ENCODE assay signal across 8 mouse cellular contexts in the genomic region with DNA sequence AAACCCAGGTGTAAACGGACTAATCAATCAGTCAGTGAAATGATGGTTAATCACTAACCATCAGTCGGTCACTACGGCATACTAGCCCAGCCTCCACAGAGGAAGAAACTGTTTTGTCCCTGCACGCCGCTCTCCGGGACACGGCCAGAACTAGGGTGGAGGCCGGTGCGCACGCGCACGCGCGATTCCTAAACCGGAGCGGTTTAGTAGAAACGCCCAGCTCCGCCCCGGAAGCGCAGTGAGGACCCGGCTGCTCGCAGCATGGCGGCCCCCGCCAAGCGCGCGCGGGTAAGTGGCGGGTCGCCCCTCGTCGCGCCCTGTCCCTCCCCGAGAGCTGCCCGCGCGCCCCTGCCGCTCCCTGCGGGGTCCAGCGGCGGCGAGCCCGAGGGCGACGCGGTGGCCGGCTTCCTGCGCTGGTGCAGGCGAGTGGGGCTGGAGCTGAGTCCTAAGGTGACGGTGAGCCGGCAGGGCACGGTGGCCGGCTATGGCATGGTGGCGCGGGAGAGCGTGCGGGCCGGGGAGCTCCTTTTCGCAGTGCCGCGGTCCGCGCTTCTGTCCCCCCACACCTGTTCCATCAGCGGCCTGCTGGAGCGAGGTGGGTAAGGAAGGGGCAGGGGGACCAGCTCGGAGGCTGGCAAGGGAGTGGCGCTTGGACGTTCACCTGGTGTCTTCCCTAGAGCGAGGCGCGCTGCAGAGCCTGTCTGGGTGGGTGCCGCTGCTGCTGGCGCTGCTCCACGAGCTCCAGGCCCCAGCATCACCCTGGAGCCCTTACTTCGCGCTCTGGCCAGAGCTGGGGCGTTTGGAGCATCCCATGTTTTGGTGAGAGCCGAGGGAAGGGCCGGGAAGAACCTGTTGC. TPM values are rescaled to one million over a fixed set of nuclear protein-coding genes. Genes with fewer than 3 reads are reported as not detected.
A peak's percentile ranks its signal among the peaks of the same experiment; 100 is the strongest.
DNase-seq lines count a peak whose midpoint lies in the region; ATAC-seq and TF ChIP-seq lines count a peak whose summit lies in the region.

Gene Setd6, plus strand, starts transcription at position 206 of the 856 bp plus-strand sequence.

- peaks cover 7 to 32% of the 10 kb centered on the region in 2 experiments for H3K4me1 ChIP-seq in CH12.LX (ENCODE audit: control insufficient read depth in 1 of 2, insufficient read depth in 2 of 2)
- H3K4me1 ChIP-seq in heart, embryonic 13.5 days = peaks cover 23% of the 10 kb centered on the region
- peaks cover 29% of the 10 kb centered on the region for H3K4me1 ChIP-seq in liver, embryonic 16.5 days (ENCODE audit: control insufficient read depth, low read depth, low read length)
- H3K4me1 ChIP-seq in neural tube, embryonic 12.5 days = peaks cover 18% of the 10 kb centered on the region
- peaks cover 4% of the 10 kb centered on the region for H3K4me1 ChIP-seq in testis, adult 2 months (ENCODE audit: control insufficient read depth, insufficient read depth, low read length)

- WGBS in heart, embryonic 13.5 days = under 1% methylated on average over 79 of the region's 79 CpGs
- under 1% methylated on average over 79 of the region's 79 CpGs for WGBS in liver, embryonic 16.5 days (ENCODE audit: insufficient replicate concordance)
- WGBS in neural tube, embryonic 12.5 days = under 1% methylated on average over 79 of the region's 79 CpGs

- TF ChIP-seq RAD21 in CH12.LX (IDR thresholded peaks at IDR 0.05; ENCODE audit: low read depth, low read length) = no peak

- dilution Hi-C loops in CH12.LX (cut with MboI; ENCODE audit: extremely low pct_ligation_motif_present, extremely low pct_unique_long_range_greater_than_20kb, low sequenced_read_pairs) = no loop called here

- peak; percentile 54; the same call in 1 of the 2 replicates for ATAC-seq in heart, embryonic 13.5 days (ENCODE audit: extremely low read depth, insufficient number of reproducible peaks, low FRiP score, low TSS enrichment)
- peak; percentile 89 for ATAC-seq in liver, embryonic 16.5 days (ENCODE audit: low read depth)
- peak; percentile 86 for ATAC-seq in neural tube, embryonic 12.5 days (ENCODE audit: low FRiP score, low read depth)

- peak within 1 kb of the TSS; percentile 52 to 98 (median 95) for H3K4me3 ChIP-seq in CH12.LX (replicated peaks in 1 of 3; ENCODE audit: low read depth in 2 of 3, low read length in 2 of 3, poor library complexity in 1 of 3)
- H3K4me3 ChIP-seq in heart, embryonic 13.5 days = peak within 1 kb of the TSS; percentile 70
- H3K4me3 ChIP-seq in liver, embryonic 16.5 days (ENCODE audit: low read depth, low read length) = peak within 1 kb of the TSS; percentile 95
- peak within 1 kb of the TSS; percentile 85 for H3K4me3 ChIP-seq in neural tube, embryonic 12.5 days
- peak within 1 kb of the TSS; percentile 85 for H3K4me3 ChIP-seq in testis, adult 2 months (ENCODE audit: control insufficient read depth, low read depth, low read length)

- in situ Hi-C loops in CH12.LX (cut with MboI; ENCODE audit: low pct_ligation_motif_present, low pct_unique_long_range_greater_than_20kb, low sequenced_read_pairs) = no loop called here

- H3K27ac ChIP-seq in CH12.LX (ENCODE audit: insufficient read depth, low read depth) = peak within 1 kb of the TSS; percentile 50; the same call in 1 of the 2 replicates
- peak within 1 kb of the TSS; percentile 73 for H3K27ac ChIP-seq in heart, embryonic 13.5 days (replicated peaks)
- H3K27ac ChIP-seq in liver, embryonic 16.5 days (ENCODE audit: low read length) = peak within 1 kb of the TSS; percentile 83
- 0 out of 2 replicates have a peak within 1 kb of the TSS, but pooled peaks have one; percentile 27 for H3K27ac ChIP-seq in neural tube, embryonic 12.5 days
- H3K27ac ChIP-seq in testis, adult 2 months (ENCODE audit: control insufficient read depth, insufficient read depth, low read depth, low read length) = peak within 1 kb of the TSS; percentile 91

- no peak for TF ChIP-seq CTCF in CH12.LX (conservative IDR thresholded peaks at IDR 0.05 in 1 of 2, IDR thresholded peaks at IDR 0.05 in 1 of 2; ENCODE audit: low read depth in 2 of 2, low read length in 2 of 2)
- TF ChIP-seq CTCF in testis, adult 2 months (IDR thresholded peaks at IDR 0.05; ENCODE audit: control insufficient read depth, insufficient read depth, insufficient replicate concordance, low read depth, low read length) = no peak

- DNase-seq in CH12.LX (ENCODE audit: extremely low read depth) = peak; percentile 89
- peak; percentile 74 for DNase-seq in c-Kit-negative CD71-positive TER-119-positive erythroid progenitor cells, embryonic 14.5 days (ENCODE audit: low read depth, low spot score)
- peak; percentile 13 for DNase-seq in fat pad, adult 2 months (ENCODE audit: extremely low read depth, low read depth, low spot score)
- peak; percentile 92 for DNase-seq in kidney, postnatal 10 days

- no peaks in the 10 kb centered on the region for H3K79me2 ChIP-seq in CH12.LX (replicated peaks; ENCODE audit: control insufficient read depth, extremely low read depth, insufficient read depth, poor library complexity, severe bottlenecking)

- H3K9ac ChIP-seq in CH12.LX (ENCODE audit: insufficient read depth, low read depth) = peak within 1 kb of the TSS; percentile 81
- H3K9ac ChIP-seq in heart, embryonic 13.5 days = peak within 1 kb of the TSS; percentile 86
- H3K9ac ChIP-seq in liver, embryonic 16.5 days (ENCODE audit: low read depth, low read length) = peak within 1 kb of the TSS; percentile 85
- peak within 1 kb of the TSS; percentile 82 for H3K9ac ChIP-seq in neural tube, embryonic 12.5 days

- peak; percentile 91 for TF ChIP-seq POLR2A in CH12.LX (IDR thresholded peaks at IDR 0.05; ENCODE audit: low read depth, low read length)
- peak; percentile 84 for TF ChIP-seq POLR2A in testis, adult 2 months (IDR thresholded peaks at IDR 0.05; ENCODE audit: control insufficient read depth, low read depth, low read length)

- no peaks in the 10 kb centered on the region for H3K9me3 ChIP-seq in CH12.LX (replicated peaks; ENCODE audit: low read length)
- H3K9me3 ChIP-seq in heart, embryonic 13.5 days = no peaks in the 10 kb centered on the region
- H3K9me3 ChIP-seq in liver, embryonic 16.5 days (replicated peaks; ENCODE audit: control insufficient read depth, low read length) = no peaks in the 10 kb centered on the region
- H3K9me3 ChIP-seq in neural tube, embryonic 12.5 days = no peaks in the 10 kb centered on the region

- no peak for TF ChIP-seq EP300 in CH12.LX (IDR thresholded peaks at IDR 0.05; ENCODE audit: low read length)

- peak within 1 kb of the TSS; percentile 92 for H3K4me2 ChIP-seq in CH12.LX (ENCODE audit: insufficient read depth, low read depth, poor library complexity, severe bottlenecking)
- peak within 1 kb of the TSS; percentile 88 for H3K4me2 ChIP-seq in heart, embryonic 13.5 days
- H3K4me2 ChIP-seq in liver, embryonic 16.5 days (ENCODE audit: low read depth, low read length) = peak within 1 kb of the TSS; percentile 90
- H3K4me2 ChIP-seq in neural tube, embryonic 12.5 days (replicated peaks) = peak within 1 kb of the TSS; percentile 97

- no peaks in the 10 kb centered on the region for H3K27me3 ChIP-seq in CH12.LX (replicated peaks)
- H3K27me3 ChIP-seq in heart, embryonic 13.5 days (replicated peaks) = no peaks in the 10 kb centered on the region
- no peaks in the 10 kb centered on the region for H3K27me3 ChIP-seq in liver, embryonic 16.5 days (ENCODE audit: control insufficient read depth, insufficient read depth, low read depth, low read length)
- no peaks in the 10 kb centered on the region for H3K27me3 ChIP-seq in neural tube, embryonic 12.5 days (replicated peaks)
- H3K27me3 ChIP-seq in testis, adult 2 months (ENCODE audit: control insufficient read depth, insufficient read depth, low read length) = no peaks in the 10 kb centered on the region

- peaks cover 27 to 40% of the 10 kb centered on the region in 2 experiments for H3K36me3 ChIP-seq in CH12.LX (replicated peaks in 1 of 2; ENCODE audit: control insufficient read depth in 1 of 2, insufficient read depth in 1 of 2, low read length in 1 of 2)
- H3K36me3 ChIP-seq in heart, embryonic 13.5 days = peaks cover 72% of the 10 kb centered on the region
- peaks cover 18% of the 10 kb centered on the region for H3K36me3 ChIP-seq in liver, embryonic 16.5 days (ENCODE audit: control insufficient read depth, insufficient read depth)
- H3K36me3 ChIP-seq in neural tube, embryonic 12.5 days = peaks cover 52% of the 10 kb centered on the region
- H3K36me3 ChIP-seq in testis, adult 2 months (ENCODE audit: control insufficient read depth, insufficient read depth, low read length) = no peaks in the 10 kb centered on the region; the same call in 1 of the 2 replicates

TF ChIP-seq in CH12.LX, 34 proteins besides CTCF, POLR2A, EP300 and RAD21 (continues in another document):
- no peak for TF ChIP-seq ETS1 (conservative IDR thresholded peaks at IDR 0.05; ENCODE audit: low read depth, low read length)
- TF ChIP-seq MYC (IDR thresholded peaks at IDR 0.05; ENCODE audit: low read depth, low read length) = no peak
- TF ChIP-seq USF1 (IDR thresholded peaks at IDR 0.05; ENCODE audit: low read depth, low read length) = no peak
- no peak for TF ChIP-seq USF2 (conservative IDR thresholded peaks at IDR 0.05; ENCODE audit: low read depth, low read length)
- TF ChIP-seq ZNF384 (IDR thresholded peaks at IDR 0.05; ENCODE audit: low read depth, low read length) = no peak
- TF ChIP-seq GABPA (IDR thresholded peaks at IDR 0.05; ENCODE audit: insufficient replicate concordance, low read depth, low read length) = no peak
- TF ChIP-seq IRF4 (IDR thresholded peaks at IDR 0.05; ENCODE audit: low read depth, low read length) = 0 out of 2 replicates have a peak, but pooled peaks have one; percentile 19
- TF ChIP-seq MEF2A (IDR thresholded peaks at IDR 0.05; ENCODE audit: borderline replicate concordance, low read depth, low read length) = peak; percentile 59
- TF ChIP-seq MXI1 (IDR thresholded peaks at IDR 0.05; ENCODE audit: low read depth, low read length) = peak; percentile 82; the same call in 1 of the 2 replicates
- TF ChIP-seq ZC3H11A (IDR thresholded peaks at IDR 0.05; ENCODE audit: low read depth, low read length) = no peak
- TF ChIP-seq MAFK (IDR thresholded peaks at IDR 0.05; ENCODE audit: insufficient replicate concordance, low read length) = no peak
- no peak for TF ChIP-seq E2F4 (IDR thresholded peaks at IDR 0.05; ENCODE audit: insufficient replicate concordance, low read depth, low read length)
- peak; percentile 77; the same call in 1 of the 2 replicates for TF ChIP-seq UBTF (IDR thresholded peaks at IDR 0.05; ENCODE audit: low read depth, low read length)
- TF ChIP-seq ELF1 (IDR thresholded peaks at IDR 0.05; ENCODE audit: low read depth, low read length) = peak; percentile 85

RNA-seq across cellular contexts. Expression of gene Setd6, which starts in this region (rescaled TPM):
- total RNA-seq in CH12.LX (2012; rRNA removed) (29.6 and 31.0 TPM in 2 replicates), CH12.LX (2014; rRNA removed) (25.6 and 29.7 TPM in 2 replicates)
- polyA plus RNA-seq in CH12.LX (2012; ENCODE audit: insufficient read length, low read depth) = 50.6 and 61.3 TPM in 2 replicates
- 15.9 and 18.1 TPM in 2 replicates for polyA plus RNA-seq in heart, embryonic 13.5 days (2015; fragmentation: Nextera tagmentation; extraction: Ambion mirVana)
- 12.4 and 13.6 TPM in 2 replicates for polyA plus RNA-seq in liver, embryonic 16.5 days (2015; fragmentation: Nextera tagmentation; extraction: Ambion mirVana)
- polyA plus RNA-seq in neural tube, embryonic 12.5 days (2016; fragmentation: Nextera tagmentation; extraction: Ambion mirVana) = 16.6 and 23.0 TPM in 2 replicates
- polyA plus RNA-seq in testis, adult 2 months (2012; rRNA removed) = 4.5 and 4.7 TPM in 2 replicates

Comparison
In these comparisons a context has a peak if more than half of its experiments do, and no peak if none do; other contexts are left out.
1. Peak in every context shown above with its lines: DNase-seq, ATAC-seq, H3K4me3 ChIP-seq and H3K27ac ChIP-seq.
2. DNase-seq: peak in every context shown above with its lines; median percentile 92 in kidney, postnatal 10 days; 89 in CH12.LX; 74 in c-Kit-negative CD71-positive TER-119-positive erythroid progenitor cells, embryonic 14.5 days; 13 in fat pad, adult 2 months.
3. H3K27ac ChIP-seq: peak in every context shown above with its lines; median percentile 91 in testis, adult 2 months; 83 in liver, embryonic 16.5 days; 73 in heart, embryonic 13.5 days; 50 in CH12.LX; 27 in neural tube, embryonic 12.5 days.